Mouse (Mus musculus) thymus, adult 2 months (tissue): ENCODE measurements around the gene Rgs9bp. TPM values are rescaled to one million over a fixed set of nuclear protein-coding genes. Genes with fewer than 3 reads are reported as not detected.

Experiments
- DNase-seq: peaks from one replicate; pipeline ENCODE4 v3.0.0; 2021
- H3K27ac ChIP-seq: fragments of 200-500 bp; 2 replicates; pipeline ENCODE4 v1.5.1; 2012; ENCODE audit warnings: low read length, control low read depth; ENCODE audit not compliant: control insufficient read depth, insufficient read depth
- H3K27me3 ChIP-seq: fragments of 200-500 bp; 2 replicates; pipeline ENCODE4 v1.6.1; 2012; ENCODE audit warnings: mild to moderate bottlenecking, low read length, moderate library complexity, mixed read lengths; ENCODE audit not compliant: control insufficient read depth, insufficient read depth
- H3K36me3 ChIP-seq: fragments of 200-500 bp; 2 replicates; pipeline ENCODE4 v1.6.1; 2012; ENCODE audit warnings: mild to moderate bottlenecking, low read length, moderate library complexity; ENCODE audit not compliant: control insufficient read depth, insufficient read depth
- H3K4me1 ChIP-seq: fragments of 200-500 bp; replicated peaks from 2 replicates; pipeline ENCODE4 v1.6.1; 2012; ENCODE audit warnings: low read length; ENCODE audit not compliant: control insufficient read depth, insufficient read depth
- H3K4me3 ChIP-seq: fragments of 200-500 bp; 2 replicates; pipeline ENCODE4 v1.5.1; 2012; ENCODE audit warnings: mild to moderate bottlenecking, low read length, control low read depth, moderate library complexity; ENCODE audit not compliant: control insufficient read depth, insufficient read depth
- CTCF ChIP-seq: fragments of 200-500 bp; IDR thresholded peaks from 2 replicates; pipeline ENCODE4 v1.5.1; 2012; ENCODE audit warnings: mild to moderate bottlenecking, control low read depth, low read length, moderate library complexity, borderline replicate concordance; ENCODE audit not compliant: control insufficient read depth, poor library complexity, insufficient read depth; ENCODE audit errors: extremely low read depth
- POLR2A ChIP-seq: fragments of 200-500 bp; IDR thresholded peaks from 2 replicates; pipeline ENCODE4 v1.6.1; 2012; ENCODE audit warnings: mild to moderate bottlenecking, low read length, control low read depth, moderate library complexity; ENCODE audit not compliant: control insufficient read depth, poor library complexity, insufficient read depth; ENCODE audit errors: extremely low read depth
- WGBS: fragments of 180-500 bp; shearing (Covaris S2); methylation state at CpG from one replicate; pipeline ENCODE4 v1.1.7; 2018; 5-methylcytosine and 5-hydroxymethylcytosine counted together
- polyA plus RNA-seq: library from polyadenylated mRNA; depleted of rRNA; stranded (reverse); fragments of >200 nt; gene quantifications from 2 replicates; pipeline ENCODE4 v1.2.3, GENCODE M21; 2012

Gene Rgs9bp
- polyA plus RNA-seq, 1 experiment: 0.26 TPM

GRCm38 (mm10) chr7:35564067-35564865, 21.1 kb downstream of the Rgs9bp start:
- Histone ChIP-seq H3K4me3 (no peak overlapping the region), H3K27ac (no peak overlapping the region), H3K27me3 (no peaks in the 10 kb centered on the region), H3K4me1 (no peaks in the 10 kb centered on the region), H3K36me3 (no peaks in the 10 kb centered on the region)
- TF ChIP-seq POLR2A (no peak), CTCF (no peak)
- no peak for DNase-seq
- 88% methylated on average over 2 of the region's 2 CpGs for WGBS

GRCm38 (mm10) chr7:35563071-35563470, 22.3 kb downstream of the Rgs9bp start:
- DNase-seq: no peak
- Histone ChIP-seq H3K36me3 (no peaks in the 10 kb centered on the region), H3K4me3 (no peak overlapping the region), H3K4me1 (no peaks in the 10 kb centered on the region), H3K27ac (no peak overlapping the region), H3K27me3 (no peaks in the 10 kb centered on the region)
- TF ChIP-seq POLR2A (no peak), CTCF (no peak)
- WGBS: 93% methylated on average over 11 of the region's 11 CpGs

- Histone ChIP-seq H3K4me3 (no peak overlapping the region), H3K4me1 (no peaks in the 10 kb centered on the region), H3K36me3 (no peaks in the 10 kb centered on the region), H3K27ac (no peak overlapping the region), H3K27me3 (no peaks in the 10 kb centered on the region)
- WGBS: 88% methylated on average over 3 of the region's 3 CpGs
- no peak for DNase-seq
- TF ChIP-seq POLR2A: no peak
- TF ChIP-seq CTCF: no peak
Observed at GRCm38 (mm10) chr7:35559838-35560237, 25.5 kb downstream of the Rgs9bp start.

GRCm38 (mm10) chr7:35558681-35559080, 26.7 kb downstream of the Rgs9bp start:
- Histone ChIP-seq H3K27ac (no peak overlapping the region), H3K4me3 (no peak overlapping the region), H3K27me3 (no peaks in the 10 kb centered on the region), H3K36me3 (no peaks in the 10 kb centered on the region), H3K4me1 (peaks cover 5% of the 10 kb centered on the region; the same call in 1 of the 2 replicates)
- TF ChIP-seq CTCF (no peak), POLR2A (no peak)
- DNase-seq: no peak
- WGBS: 90% methylated on average over 2 of the region's 2 CpGs

- Histone ChIP-seq H3K4me1 (peaks cover 5% of the 10 kb centered on the region; the same call in 1 of the 2 replicates), H3K27ac (no peak overlapping the region), H3K27me3 (no peaks in the 10 kb centered on the region), H3K36me3 (no peaks in the 10 kb centered on the region), H3K4me3 (no peak overlapping the region)
- WGBS: 43% methylated on average over 3 of the region's 3 CpGs
- TF ChIP-seq POLR2A: no peak
- TF ChIP-seq CTCF: no peak
- no peak for DNase-seq
Observed at GRCm38 (mm10) chr7:35557577-35557976, 27.8 kb downstream of the Rgs9bp start.

- no peak overlapping the region for H3K27ac ChIP-seq
- WGBS: 96% methylated on average over 5 of the region's 5 CpGs
Observed at GRCm38 (mm10) chr7:35556905-35557304, 28.5 kb downstream of the Rgs9bp start.

GRCm38 (mm10) chr7:35556205-35556603, 29.2 kb downstream of the Rgs9bp start, which contains the start of gene Nudt19:
Gene Nudt19 (minus strand): TSS chr7:35556304.
- WGBS: 51% methylated on average over 4 of the region's 4 CpGs
- no peaks in the 10 kb centered on the region for H3K36me3 ChIP-seq
- H3K27me3 ChIP-seq: no peaks in the 10 kb centered on the region
- peak within 1 kb of the TSS; percentile 63 for H3K4me3 ChIP-seq
- no peak for TF ChIP-seq POLR2A
- no peak for TF ChIP-seq CTCF
- H3K4me1 ChIP-seq: peaks cover 5% of the 10 kb centered on the region; the same call in 1 of the 2 replicates
- DNase-seq: no peak
- peak within 1 kb of the TSS; percentile 4; the same call in 1 of the 2 replicates for H3K27ac ChIP-seq

More at GRCm38 (mm10) chr7:35556905-35557304, 28.5 kb downstream of the Rgs9bp start:
- H3K36me3 ChIP-seq: no peaks in the 10 kb centered on the region
- peaks cover 5% of the 10 kb centered on the region; the same call in 1 of the 2 replicates for H3K4me1 ChIP-seq
- H3K4me3 ChIP-seq: no peak overlapping the region
- no peak for TF ChIP-seq POLR2A
- no peak for TF ChIP-seq CTCF
- no peak for DNase-seq
- no peaks in the 10 kb centered on the region for H3K27me3 ChIP-seq
